Mouse (Mus musculus) heart, embryonic 15.5 days (tissue): ENCODE data around the gene Prkn. TPM values are rescaled to one million over a fixed set of nuclear protein-coding genes. Genes with fewer than 3 reads are reported as not detected.

Experiments
- ATAC-seq: fragments of 200-750 bp; cut with Nextera tagmentation; replicated peaks from 2 replicates; pipeline ENCODE4 v1.8.0; 2017; ENCODE audit warnings: low read depth, moderate TSS enrichment; ENCODE audit not compliant: insufficient number of reproducible peaks, insufficient read depth, low FRiP score
- H3K27ac ChIP-seq: fragments of 300-500 bp; sonication (generic); 2 replicates; pipeline ENCODE4 v1.5.1; 2015; ENCODE audit warnings: mild to moderate bottlenecking, inconsistent platforms
- H3K27me3 ChIP-seq: fragments of 300-500 bp; sonication (generic); 2 replicates; pipeline ENCODE4 v1.6.1; 2015; ENCODE audit warnings: inconsistent platforms
- H3K36me3 ChIP-seq: fragments of 300-500 bp; sonication (generic); 2 replicates; pipeline ENCODE4 v1.6.1; 2015; ENCODE audit warnings: mild to moderate bottlenecking, inconsistent platforms
- H3K4me1 ChIP-seq: fragments of 300-500 bp; sonication (generic); replicated peaks from 2 replicates; pipeline ENCODE4 v1.6.1; 2015; ENCODE audit warnings: inconsistent platforms
- H3K4me2 ChIP-seq: fragments of 300-500 bp; sonication (generic); 2 replicates; pipeline ENCODE4 v1.6.1; 2015; ENCODE audit warnings: inconsistent platforms, mild to moderate bottlenecking, moderate library complexity
- H3K4me3 ChIP-seq: fragments of 300-500 bp; sonication (generic); 2 replicates; pipeline ENCODE4 v1.5.1; 2015; ENCODE audit warnings: mild to moderate bottlenecking, inconsistent platforms
- H3K9ac ChIP-seq: fragments of 300-500 bp; sonication (generic); 2 replicates; pipeline ENCODE4 v1.6.1; 2015; ENCODE audit warnings: mild to moderate bottlenecking, inconsistent platforms
- H3K9me3 ChIP-seq: fragments of 300-500 bp; sonication (generic); replicated peaks from 2 replicates; pipeline ENCODE4 v1.6.1; 2016; ENCODE audit warnings: inconsistent platforms
- WGBS: fragments of 180-500 bp; shearing (Covaris S2); methylation state at CpG from one replicate; pipeline ENCODE4 v1.1.7; 2015; ENCODE audit warnings: mixed read lengths; 5-methylcytosine and 5-hydroxymethylcytosine counted together
- polyA plus RNA-seq: library from polyadenylated mRNA; unstranded; fragments of >200 nt; fragmentation: Nextera tagmentation; extraction: Ambion mirVana; gene quantifications from 2 replicates; pipeline ENCODE4 v1.2.1, GENCODE M21; 2015

Prkn gene
- polyA plus RNA-seq, 1 experiment from 2014 or later, result 2.1 TPM

- Histone ChIP-seq H3K9ac (no peak overlapping the region), H3K9me3 (no peaks in the 10 kb centered on the region), H3K4me3 (no peak overlapping the region), H3K4me1 (no peaks in the 10 kb centered on the region), H3K27ac (no peak overlapping the region), H3K27me3 (no peaks in the 10 kb centered on the region), H3K4me2 (no peak overlapping the region), H3K36me3 (no peaks in the 10 kb centered on the region)
- WGBS, result 66% methylated on average over 3 of the region's 3 CpGs
- ATAC-seq, result no peak
Measured at GRCm38 (mm10) chr17:11724135-11724534, 884.0 kb downstream of the Prkn start.

- no peaks in the 10 kb centered on the region for H3K27me3 ChIP-seq
- H3K4me3 ChIP-seq, result no peak overlapping the region
- ATAC-seq, result no peak
- H3K9ac ChIP-seq, result no peak overlapping the region
- no peaks in the 10 kb centered on the region for H3K9me3 ChIP-seq
- H3K4me1 ChIP-seq, result no peaks in the 10 kb centered on the region
- no peaks in the 10 kb centered on the region for H3K36me3 ChIP-seq
- 48% methylated on average over 1 of the region's 1 CpGs for WGBS
- no peak overlapping the region for H3K4me2 ChIP-seq
- no peak overlapping the region for H3K27ac ChIP-seq
Measured at GRCm38 (mm10) chr17:11727101-11727500, 886.9 kb downstream of the Prkn start.

GRCm38 (mm10) chr17:11728294-11728693 lies 888.1 kb downstream of the Prkn start:
- Histone ChIP-seq H3K27ac (no peak overlapping the region), H3K27me3 (no peaks in the 10 kb centered on the region), H3K4me2 (no peak overlapping the region), H3K4me3 (no peak overlapping the region), H3K9ac (no peak overlapping the region), H3K36me3 (no peaks in the 10 kb centered on the region), H3K4me1 (no peaks in the 10 kb centered on the region), H3K9me3 (no peaks in the 10 kb centered on the region)
- no peak for ATAC-seq
- WGBS, result 74% methylated on average over 2 of the region's 2 CpGs

GRCm38 (mm10) chr17:11730656-11731594 lies 890.7 kb downstream of the Prkn start:
- ATAC-seq, result no peak
- no peak overlapping the region for H3K9ac ChIP-seq
- 78% methylated on average over 12 of the region's 12 CpGs for WGBS
- no peaks in the 10 kb centered on the region for H3K27me3 ChIP-seq
- H3K9me3 ChIP-seq, result no peaks in the 10 kb centered on the region
- no peak overlapping the region for H3K4me2 ChIP-seq
- H3K4me3 ChIP-seq, result no peak overlapping the region
- H3K27ac ChIP-seq, result no peak overlapping the region
- H3K4me1 ChIP-seq, result no peaks in the 10 kb centered on the region
- H3K36me3 ChIP-seq, result no peaks in the 10 kb centered on the region

GRCm38 (mm10) chr17:11735158-11735877 lies 895.1 kb downstream of the Prkn start:
- no peaks in the 10 kb centered on the region for H3K36me3 ChIP-seq
- H3K9me3 ChIP-seq, result no peaks in the 10 kb centered on the region
- 72% methylated on average over 12 of the region's 12 CpGs for WGBS
- ATAC-seq, result no peak
- no peaks in the 10 kb centered on the region for H3K27me3 ChIP-seq
- no peak overlapping the region for H3K4me2 ChIP-seq
- H3K4me1 ChIP-seq, result no peaks in the 10 kb centered on the region
- no peak overlapping the region for H3K27ac ChIP-seq
- H3K4me3 ChIP-seq, result no peak overlapping the region
- no peak overlapping the region for H3K9ac ChIP-seq

GRCm38 (mm10) chr17:11736531-11736930 lies 896.3 kb downstream of the Prkn start:
- Histone ChIP-seq H3K4me3 (no peak overlapping the region), H3K27me3 (no peaks in the 10 kb centered on the region), H3K4me2 (no peak overlapping the region), H3K4me1 (no peaks in the 10 kb centered on the region), H3K9me3 (no peaks in the 10 kb centered on the region), H3K9ac (no peak overlapping the region), H3K27ac (no peak overlapping the region), H3K36me3 (no peaks in the 10 kb centered on the region)
- no peak for ATAC-seq
- WGBS, result 80% methylated on average over 3 of the region's 3 CpGs

GRCm38 (mm10) chr17:11737905-11738304 lies 897.7 kb downstream of the Prkn start:
- WGBS, result 91% methylated on average over 10 of the region's 10 CpGs
- no peak for ATAC-seq
- no peak overlapping the region for H3K4me3 ChIP-seq
- H3K27ac ChIP-seq, result no peak overlapping the region
- no peaks in the 10 kb centered on the region for H3K36me3 ChIP-seq
- no peak overlapping the region for H3K4me2 ChIP-seq
- no peaks in the 10 kb centered on the region for H3K9me3 ChIP-seq
- no peaks in the 10 kb centered on the region for H3K27me3 ChIP-seq
- H3K4me1 ChIP-seq, result no peaks in the 10 kb centered on the region
- no peak overlapping the region for H3K9ac ChIP-seq

- no peak overlapping the region for H3K9ac ChIP-seq
- no peak overlapping the region for H3K4me3 ChIP-seq
- H3K4me1 ChIP-seq, result 0 out of 2 replicates have a peak, but pooled peaks cover 2% of the 10 kb centered on the region
- H3K27me3 ChIP-seq, result no peaks in the 10 kb centered on the region; the same call in none of the 2 replicates
- H3K4me2 ChIP-seq, result no peak overlapping the region
- H3K27ac ChIP-seq, result no peak overlapping the region
- no peaks in the 10 kb centered on the region for H3K36me3 ChIP-seq
- no peaks in the 10 kb centered on the region for H3K9me3 ChIP-seq
- ATAC-seq, result no peak
Measured at GRCm38 (mm10) chr17:11740716-11741115, 900.5 kb downstream of the Prkn start.

GRCm38 (mm10) chr17:11741161-11741560 lies 901.0 kb downstream of the Prkn start:
- Histone ChIP-seq H3K9me3 (no peaks in the 10 kb centered on the region), H3K27ac (no peak overlapping the region), H3K4me2 (no peak overlapping the region), H3K27me3 (peaks cover 4% of the 10 kb centered on the region), H3K4me3 (no peak overlapping the region), H3K4me1 (0 out of 2 replicates have a peak, but pooled peaks cover 2% of the 10 kb centered on the region), H3K9ac (no peak overlapping the region), H3K36me3 (no peaks in the 10 kb centered on the region)
- no peak for ATAC-seq
- 81% methylated on average over 5 of the region's 5 CpGs for WGBS

GRCm38 (mm10) chr17:11751251-11751650 lies 911.1 kb downstream of the Prkn start:
- WGBS, result 81% methylated on average over 2 of the region's 2 CpGs
- peaks cover under 1% of the 10 kb centered on the region; the same call in 1 of the 2 replicates for H3K27me3 ChIP-seq
- no peak overlapping the region for H3K27ac ChIP-seq
- H3K4me1 ChIP-seq, result no peaks in the 10 kb centered on the region
- H3K4me3 ChIP-seq, result no peak overlapping the region
- no peak overlapping the region for H3K4me2 ChIP-seq
- ATAC-seq, result no peak
- H3K9ac ChIP-seq, result no peak overlapping the region
- no peaks in the 10 kb centered on the region for H3K36me3 ChIP-seq
- H3K9me3 ChIP-seq, result no peaks in the 10 kb centered on the region

- Histone ChIP-seq H3K4me3 (no peak overlapping the region), H3K27ac (no peak overlapping the region), H3K4me1 (no peaks in the 10 kb centered on the region), H3K9ac (no peak overlapping the region), H3K4me2 (no peak overlapping the region), H3K9me3 (no peaks in the 10 kb centered on the region), H3K36me3 (no peaks in the 10 kb centered on the region), H3K27me3 (no peaks in the 10 kb centered on the region)
- WGBS, result 41% methylated on average over 2 of the region's 2 CpGs
- ATAC-seq, result no peak
Measured at GRCm38 (mm10) chr17:11752686-11753085, 912.5 kb downstream of the Prkn start.
